Mouse (Mus musculus): Measurements from ENCODE around the gene Vangl1.

- TF ChIP-seq POLR2A (IDR thresholded peaks at IDR 0.05; ENCODE audit: low read depth, low read length) (no peak), CTCF (IDR thresholded peaks at IDR 0.05; ENCODE audit: extremely low read depth, insufficient read length, insufficient replicate concordance, low read depth, low read length) (no peak)
These were observed 26.5 kb downstream of the Vangl1 start for GRCm38 (mm10) chr3:102177837-102178615.
